Mouse (Mus musculus) ES-Bruce4 (cell line): Measurements from ENCODE around the gene Gimd1.

ENCODE experiments used
- CTCF ChIP-seq: IDR thresholded peaks from one replicate; pipeline ENCODE4 v1.8.1; 2011; ENCODE audit warnings: low read depth, low read length
- EP300 ChIP-seq: IDR thresholded peaks from 2 replicates; pipeline ENCODE4 v1.6.1; 2011; ENCODE audit warnings: low read depth, low read length; ENCODE audit not compliant: insufficient read depth
- POLR2A ChIP-seq: IDR thresholded peaks from one replicate; pipeline ENCODE4 v1.8.1; 2011; ENCODE audit warnings: low read length; ENCODE audit not compliant: insufficient read depth

GRCm38 (mm10) chr3:132633261-132633660, 3.6 kb downstream of the Gimd1 start:
- no peak for TF ChIP-seq POLR2A
- no peak for TF ChIP-seq CTCF
- no peak for TF ChIP-seq EP300
